Mouse (Mus musculus) urinary bladder, postnatal 25 days (tissue): ENCODE results near the gene Ccdc38.

ENCODE experiments used
- DNase-seq: peaks from one replicate; pipeline ENCODE4 v3.0.0; 2022; ENCODE audit warnings: low spot score

Ccdc38 gene

GRCm38 (mm10) chr10:93609236-93609635 lies 68.8 kb downstream of the Ccdc38 start:
- no peak for DNase-seq

DNA sequence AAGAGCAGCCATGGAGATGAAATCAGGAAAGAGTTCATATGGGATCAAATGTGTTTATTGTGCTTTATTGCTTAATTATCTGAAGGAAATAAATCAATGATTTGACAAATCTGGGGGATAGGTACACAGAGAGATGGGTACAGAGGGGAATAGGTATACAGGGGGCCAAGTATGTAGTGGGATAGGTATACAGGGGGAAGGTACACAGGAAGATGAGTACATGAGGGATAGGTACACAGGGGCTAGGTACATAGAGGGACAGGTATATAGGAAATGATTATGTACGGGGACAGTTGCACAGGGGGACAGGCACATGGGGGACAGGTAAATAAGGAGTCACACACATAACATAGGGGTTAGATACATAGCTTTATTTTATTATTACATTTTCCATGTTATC lies 70.5 kb downstream of the Ccdc38 start:
- no peak for DNase-seq

DNA sequence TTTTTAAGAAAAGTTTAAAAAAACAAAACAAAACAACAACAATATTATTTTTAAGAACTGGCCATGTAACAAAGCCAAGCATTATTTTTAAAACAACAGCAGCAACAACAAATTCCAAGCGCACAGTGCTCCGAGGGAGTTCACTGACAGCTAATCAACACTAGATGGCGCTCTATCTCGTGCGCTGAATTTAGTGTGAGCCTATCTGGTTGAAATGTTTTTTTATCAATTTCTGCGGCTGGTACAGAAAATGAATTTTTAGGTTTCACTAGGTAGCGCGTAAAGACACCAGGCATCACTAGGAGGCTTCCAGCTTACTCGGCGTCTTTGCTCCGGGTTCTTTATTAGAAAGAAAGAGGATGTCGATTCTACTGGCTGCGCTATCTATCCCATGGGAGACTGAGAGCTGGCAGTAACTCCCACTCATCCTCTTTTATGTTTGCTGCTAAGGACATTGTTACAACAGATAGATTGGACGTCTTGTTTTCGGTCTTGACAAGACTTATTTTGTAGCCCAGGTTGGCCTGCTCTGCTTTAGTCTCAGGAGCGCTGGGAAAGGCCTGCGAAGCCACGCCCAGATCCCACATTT lies 71.1 kb downstream of the Ccdc38 start:
- no peak for DNase-seq

- no peak for DNase-seq
Observed at GRCm38 (mm10) chr10:93614850-93615249, 74.4 kb downstream of the Ccdc38 start.

GRCm38 (mm10) chr10:93620438-93621179 lies 80.2 kb downstream of the Ccdc38 start:
- no peak for DNase-seq

GRCm38 (mm10) chr10:93623725-93624124 lies 83.3 kb downstream of the Ccdc38 start:
- DNase-seq, result no peak

GRCm38 (mm10) chr10:93624151-93624550 lies 83.7 kb downstream of the Ccdc38 start:
- DNase-seq, result no peak

- DNase-seq, result no peak
Observed at GRCm38 (mm10) chr10:93630310-93630709, 89.9 kb downstream of the Ccdc38 start.

DNA sequence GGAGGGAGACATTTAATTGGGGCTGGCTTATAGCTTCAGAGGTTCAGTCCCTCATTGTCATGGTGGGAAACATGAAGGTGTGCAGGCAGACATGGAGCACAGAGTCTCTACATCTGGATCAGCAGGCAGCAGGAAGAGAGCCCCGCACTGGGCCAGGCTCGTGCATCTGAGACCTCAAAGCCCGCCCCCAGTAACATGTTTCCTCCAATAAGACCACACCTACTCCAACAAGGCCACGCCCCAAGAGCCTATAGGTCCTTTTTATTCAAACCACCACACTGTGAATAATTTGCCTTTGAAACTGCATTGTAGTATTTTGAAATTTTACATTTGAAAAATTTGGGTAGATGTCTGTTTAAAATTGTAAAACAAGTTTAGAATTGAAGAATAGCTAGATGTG lies 91.7 kb downstream of the Ccdc38 start:
- no peak for DNase-seq

DNA sequence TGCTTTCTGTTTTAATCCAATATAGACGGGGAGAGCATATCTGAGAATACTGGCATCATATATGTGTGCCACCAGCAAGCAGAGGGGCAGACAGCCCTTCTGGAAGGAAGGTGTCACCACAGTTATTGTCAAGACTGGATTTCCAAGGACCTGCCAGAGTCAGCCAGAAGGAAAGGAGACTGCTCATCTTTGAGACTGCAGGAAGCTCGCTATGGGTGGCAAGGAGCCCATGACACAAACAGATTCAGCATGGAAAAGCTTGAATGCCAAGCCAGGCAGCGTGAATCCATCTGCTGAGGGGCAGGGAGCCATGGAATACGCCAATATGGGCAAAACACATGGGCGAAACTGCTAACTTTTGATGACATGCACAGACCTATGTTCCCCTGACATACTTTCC lies 93.1 kb downstream of the Ccdc38 start:
- DNase-seq, result no peak
